ENCODE assay signal across 11 mouse cellular contexts in the genomic region with DNA sequence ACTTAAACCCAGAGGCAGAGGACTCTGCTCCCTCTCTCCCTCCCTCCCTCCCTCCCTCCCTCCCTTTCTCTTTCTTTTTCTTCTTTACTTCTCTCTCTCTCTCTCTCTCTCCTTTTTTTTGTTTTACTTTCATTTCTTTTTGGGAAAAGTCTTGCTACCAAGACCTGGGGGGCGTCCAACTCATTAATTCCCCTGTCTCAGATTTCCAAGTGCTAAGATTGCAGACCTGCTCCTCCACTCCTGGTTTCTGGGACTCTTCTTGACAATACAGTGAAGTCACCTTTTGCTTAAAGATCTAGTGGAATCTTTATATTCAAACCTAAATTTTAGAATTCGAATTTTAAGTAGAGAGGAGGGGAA. TPM values are rescaled to one million over a fixed set of nuclear protein-coding genes. Genes with fewer than 3 reads are reported as not detected.
DNase-seq lines count a peak whose midpoint lies in the region; ATAC-seq and TF ChIP-seq lines count a peak whose summit lies in the region.
"Had no signal": no experiment of that assay in that cellular context is flagged by ENCODE, and none has a peak within 500 bp of the region (broad histone marks: within the 10 kb centered on the region; RNA-seq: fewer than 3 reads in every experiment).

No protein-coding gene starts in this region.

- 10% methylated on average over 2 of the region's 2 CpGs for WGBS in heart, embryonic 11.5 days (ENCODE audit: insufficient replicate concordance)
- WGBS in hindbrain, embryonic 13.5 days = 12% methylated on average over 2 of the region's 2 CpGs
- 8% methylated on average over 2 of the region's 2 CpGs for WGBS in midbrain, embryonic 10.5 days

- peaks cover 5% of the 10 kb centered on the region for H3K36me3 ChIP-seq in heart, embryonic 11.5 days (ENCODE audit: control insufficient read depth, insufficient read depth, low read length)
- peaks cover 0 to 25% of the 10 kb centered on the region in 2 experiments; a peak in 2 of 4 replicates for H3K36me3 ChIP-seq in MEL (ENCODE audit: control insufficient read depth in 1 of 2, insufficient read depth in 2 of 2, low read length in 2 of 2)
- peaks cover 14% of the 10 kb centered on the region for H3K36me3 ChIP-seq in hindbrain, embryonic 13.5 days
- H3K36me3 ChIP-seq in midbrain, embryonic 10.5 days = peaks cover 13% of the 10 kb centered on the region

- TF ChIP-seq POLR2A in MEL (IDR thresholded peaks at IDR 0.05; ENCODE audit: control insufficient read depth in 1 of 2, insufficient read depth in 1 of 2, low read depth in 1 of 2, low read length in 2 of 2, poor library complexity in 1 of 2) = no peak

- TF ChIP-seq CTCF in MEL (IDR thresholded peaks at IDR 0.05 in 2 of 3, conservative IDR thresholded peaks at IDR 0.05 in 1 of 3; ENCODE audit: control insufficient read depth in 1 of 3, insufficient read depth in 1 of 3, low read depth in 2 of 3, low read length in 3 of 3, poor library complexity in 1 of 3, severe bottlenecking in 1 of 3) = no peak

- no peak for TF ChIP-seq RAD21 in MEL (IDR thresholded peaks at IDR 0.05; ENCODE audit: low read depth, low read length)

- no peak for TF ChIP-seq EP300 in MEL (IDR thresholded peaks at IDR 0.05; ENCODE audit: low read depth in 1 of 2, low read length in 2 of 2)

- 0 out of 2 replicates have a peak overlapping the region, but pooled peaks have one; percentile 1 for H3K9ac ChIP-seq in heart, embryonic 11.5 days (ENCODE audit: low read depth, low read length)
- H3K9ac ChIP-seq in MEL (ENCODE audit: control insufficient read depth, low read depth, low read length, poor library complexity, severe bottlenecking) = peak overlapping the region; percentile 61
- no peak overlapping the region for H3K9ac ChIP-seq in hindbrain, embryonic 13.5 days

- peaks cover 14% of the 10 kb centered on the region for H3K4me1 ChIP-seq in heart, embryonic 11.5 days (ENCODE audit: control insufficient read depth, insufficient read depth, low read length)
- peaks cover 15 to 35% of the 10 kb centered on the region in 2 experiments for H3K4me1 ChIP-seq in MEL (ENCODE audit: control insufficient read depth in 1 of 2, insufficient read depth in 2 of 2, low read length in 2 of 2)
- peaks cover 33% of the 10 kb centered on the region for H3K4me1 ChIP-seq in hindbrain, embryonic 13.5 days (replicated peaks)
- H3K4me1 ChIP-seq in midbrain, embryonic 10.5 days = peaks cover 32% of the 10 kb centered on the region

- H3K9me3 ChIP-seq in heart, embryonic 11.5 days (replicated peaks; ENCODE audit: control insufficient read depth, low read length) = no peaks in the 10 kb centered on the region
- no peaks in the 10 kb centered on the region for H3K9me3 ChIP-seq in MEL (replicated peaks; ENCODE audit: insufficient read depth, low read length)
- H3K9me3 ChIP-seq in hindbrain, embryonic 13.5 days = no peaks in the 10 kb centered on the region
- H3K9me3 ChIP-seq in midbrain, embryonic 10.5 days (replicated peaks) = no peaks in the 10 kb centered on the region

- no peak for ATAC-seq in heart, embryonic 11.5 days (replicated peaks; ENCODE audit: insufficient number of reproducible peaks, low FRiP score, low TSS enrichment)
- no peak; the same call in 1 of the 2 replicates for ATAC-seq in hindbrain, embryonic 13.5 days (ENCODE audit: low FRiP score)

- H3K79me2 ChIP-seq in MEL (ENCODE audit: control insufficient read depth, insufficient read depth, low read length, poor library complexity) = peaks cover 23% of the 10 kb centered on the region

- DNase-seq in heart, adult 9 months (ENCODE audit: low spot score in 2 of 2) = no peak
- no peak for DNase-seq in MEL (ENCODE audit: low read depth, low spot score)
- DNase-seq in midbrain, embryonic 10.5 days (ENCODE audit: low spot score) = no peak
- no peak for DNase-seq in embryo, embryonic 10.5 days (ENCODE audit: low spot score)
- no peak for DNase-seq in left cerebral cortex, adult 8-10 months (ENCODE audit: low spot score in 2 of 2)
- DNase-seq in cerebellum, postnatal 14 days = no peak

- H3K4me2 ChIP-seq in heart, embryonic 11.5 days = peak overlapping the region; percentile 95
- H3K4me2 ChIP-seq in hindbrain, embryonic 13.5 days = peak overlapping the region; percentile 37; the same call in 1 of the 2 replicates

- no peak overlapping the region for H3K27ac ChIP-seq in heart, embryonic 11.5 days (ENCODE audit: low read depth, low read length)
- H3K27ac ChIP-seq in MEL (ENCODE audit: control insufficient read depth, low read depth, low read length) = peak overlapping the region; percentile 31
- 0 out of 2 replicates have a peak overlapping the region, but pooled peaks have one; percentile 91 for H3K27ac ChIP-seq in hindbrain, embryonic 13.5 days
- H3K27ac ChIP-seq in midbrain, embryonic 10.5 days (replicated peaks) = peak overlapping the region; percentile 77

- no peaks in the 10 kb centered on the region for H3K27me3 ChIP-seq in heart, embryonic 11.5 days (ENCODE audit: control insufficient read depth, insufficient read depth, low read length)
- no peaks in the 10 kb centered on the region for H3K27me3 ChIP-seq in MEL (ENCODE audit: control insufficient read depth in 1 of 2, insufficient read depth in 2 of 2, low read length in 2 of 2)
- H3K27me3 ChIP-seq in hindbrain, embryonic 13.5 days = no peaks in the 10 kb centered on the region
- no peaks in the 10 kb centered on the region for H3K27me3 ChIP-seq in midbrain, embryonic 10.5 days (ENCODE audit: low read depth, poor library complexity, severe bottlenecking)

- peak overlapping the region; percentile 91 for H3K4me3 ChIP-seq in heart, embryonic 11.5 days (ENCODE audit: low read depth, low read length)
- H3K4me3 ChIP-seq in MEL (ENCODE audit: control insufficient read depth in 1 of 2, insufficient read depth in 1 of 2, low read depth in 2 of 2, low read length in 2 of 2) = peak overlapping the region; percentile 59 to 73
- H3K4me3 ChIP-seq in hindbrain, embryonic 13.5 days = peak overlapping the region; percentile 79; the same call in 1 of the 2 replicates
- peak overlapping the region; percentile 80 for H3K4me3 ChIP-seq in midbrain, embryonic 10.5 days

TF ChIP-seq in MEL, 35 proteins besides CTCF, POLR2A, EP300 and RAD21:
- TF ChIP-seq MAZ (IDR thresholded peaks at IDR 0.05; ENCODE audit: low read depth, low read length) (peak; percentile 83), E2F4 (IDR thresholded peaks at IDR 0.05; ENCODE audit: borderline replicate concordance, low read depth, low read length) (no peak), SIN3A (IDR thresholded peaks at IDR 0.05; ENCODE audit: low read length) (no peak), ZMIZ1 (IDR thresholded peaks at IDR 0.05; ENCODE audit: low read depth, low read length) (0 out of 2 replicates have a peak, but pooled peaks have one; percentile 2), MEF2A (IDR thresholded peaks at IDR 0.05; ENCODE audit: extremely low read depth, insufficient replicate concordance, low read depth, low read length, poor library complexity, severe bottlenecking) (no peak), ELF1 (IDR thresholded peaks at IDR 0.05; ENCODE audit: low read depth, low read length) (no peak)

RNA-seq across cellular contexts. Expression of gene Slc25a44, which starts 0.4 kb away (rescaled TPM):
- polyA plus RNA-seq in heart, embryonic 11.5 days (2014; fragmentation: Nextera tagmentation; extraction: Ambion mirVana) = 14.8 and 15.6 TPM in 2 replicates
- total RNA-seq in MEL (2012; rRNA removed) = 26.2 and 30.5 TPM in 2 replicates
- 10 to 100 TPM in 1 of 2 experiments, not detected in 1; 34.6 TPM for polyA plus RNA-seq in MEL (2012; ENCODE audit: insufficient read depth in 1 of 2, insufficient read length in 2 of 2, low read depth in 1 of 2, low replicate concordance in 2 of 2, missing spikeins in 1 of 2)
- polyA plus RNA-seq in hindbrain, embryonic 13.5 days (2015; fragmentation: Nextera tagmentation; extraction: Ambion mirVana) = 32.5 and 32.8 TPM in 2 replicates
- polyA plus RNA-seq in midbrain, embryonic 10.5 days (2016; fragmentation: Nextera tagmentation; extraction: Ambion mirVana) = 18.7 and 20.0 TPM in 2 replicates
- total RNA-seq in left cerebral cortex, adult 8-10 months (2022) = 10 to 100 TPM; 72.5 to 77.6 (median 75.9) TPM

RNA-seq across cellular contexts. Expression of gene Pmf1, which starts 15.2 kb away (rescaled TPM):
- polyA plus RNA-seq in heart, embryonic 11.5 days (2014; fragmentation: Nextera tagmentation; extraction: Ambion mirVana) = 115 and 118 TPM in 2 replicates
- total RNA-seq in MEL (2012; rRNA removed) = 139 and 144 TPM in 2 replicates
- 100 to 1,000 TPM in 1 of 2 experiments, not detected in 1; 357 TPM for polyA plus RNA-seq in MEL (2012; ENCODE audit: insufficient read depth in 1 of 2, insufficient read length in 2 of 2, low read depth in 1 of 2, low replicate concordance in 2 of 2, missing spikeins in 1 of 2)
- 36.9 and 37.8 TPM in 2 replicates for polyA plus RNA-seq in hindbrain, embryonic 13.5 days (2015; fragmentation: Nextera tagmentation; extraction: Ambion mirVana)
- 162 and 174 TPM in 2 replicates for polyA plus RNA-seq in midbrain, embryonic 10.5 days (2016; fragmentation: Nextera tagmentation; extraction: Ambion mirVana)
- 1 to 10 TPM; 7.4 to 9.2 (median 7.8) TPM for total RNA-seq in left cerebral cortex, adult 8-10 months (2022)

RNA-seq across cellular contexts. Expression of gene Sema4a, which starts 35.7 kb away (rescaled TPM):
- polyA plus RNA-seq in heart, embryonic 11.5 days (2014; fragmentation: Nextera tagmentation; extraction: Ambion mirVana) = 0.80 and 0.92 TPM in 2 replicates
- 31.4 and 45.3 TPM in 2 replicates for total RNA-seq in MEL (2012; rRNA removed)
- polyA plus RNA-seq in MEL (2012; ENCODE audit: insufficient read depth in 1 of 2, insufficient read length in 2 of 2, low read depth in 1 of 2, low replicate concordance in 2 of 2, missing spikeins in 1 of 2) = 10 to 100 TPM in 1 of 2 experiments, not detected in 1; 33.5 TPM
- polyA plus RNA-seq in hindbrain, embryonic 13.5 days (2015; fragmentation: Nextera tagmentation; extraction: Ambion mirVana) = 25.5 and 27.4 TPM in 2 replicates
- polyA plus RNA-seq in midbrain, embryonic 10.5 days (2016; fragmentation: Nextera tagmentation; extraction: Ambion mirVana) = 4.9 and 10.5 TPM in 2 replicates
- total RNA-seq in left cerebral cortex, adult 8-10 months (2022) = 10 to 100 TPM; 63.2 to 71.4 (median 66.8) TPM

RNA-seq across cellular contexts. Expression of gene Bglap, which starts 41.0 kb away (rescaled TPM):
- polyA plus RNA-seq in heart, embryonic 11.5 days (2014; fragmentation: Nextera tagmentation; extraction: Ambion mirVana) = not detected in 2 replicates
- not detected in 2 replicates for total RNA-seq in MEL (2012; rRNA removed)
- polyA plus RNA-seq in MEL (2012; ENCODE audit: insufficient read depth in 1 of 2, insufficient read length in 2 of 2, low read depth in 1 of 2, low replicate concordance in 2 of 2, missing spikeins in 1 of 2) = under 1 TPM in 1 of 2 experiments, not detected in 1; 0.17 TPM
- not detected in 2 replicates for polyA plus RNA-seq in hindbrain, embryonic 13.5 days (2015; fragmentation: Nextera tagmentation; extraction: Ambion mirVana)
- not detected in 2 replicates for polyA plus RNA-seq in midbrain, embryonic 10.5 days (2016; fragmentation: Nextera tagmentation; extraction: Ambion mirVana)
- 1 to 10 TPM in 1 of 4 experiments, not detected in 3; 2.8 TPM for total RNA-seq in left cerebral cortex, adult 8-10 months (2022)
- total RNA-seq: gastrocnemius, adult 18-20 months had no signal
- polyA plus RNA-seq: testis, adult 2 months had no signal

RNA-seq across cellular contexts. Expression of gene Bglap2, which starts 46.8 kb away (rescaled TPM):
- polyA plus RNA-seq in heart, embryonic 11.5 days (2014; fragmentation: Nextera tagmentation; extraction: Ambion mirVana) = not detected in 2 replicates
- total RNA-seq in MEL (2012; rRNA removed) = not detected in 2 replicates
- not detected for polyA plus RNA-seq in MEL (2012; ENCODE audit: insufficient read depth in 1 of 2, insufficient read length in 2 of 2, low read depth in 1 of 2, low replicate concordance in 2 of 2, missing spikeins in 1 of 2)
- not detected in 2 replicates for polyA plus RNA-seq in hindbrain, embryonic 13.5 days (2015; fragmentation: Nextera tagmentation; extraction: Ambion mirVana)
- polyA plus RNA-seq in midbrain, embryonic 10.5 days (2016; fragmentation: Nextera tagmentation; extraction: Ambion mirVana) = not detected in 2 replicates
- total RNA-seq in left cerebral cortex, adult 8-10 months (2022) = 1 to 10 TPM in 3 of 4 experiments, not detected in 1; 1.1 to 1.8 (median 1.3) TPM
- total RNA-seq: adrenal gland, postnatal 14 days; gastrocnemius, adult 18-20 months had no signal
